Mouse (Mus musculus) kidney, adult 2 months (tissue): ENCODE measurements around the gene Txnl4b.

ENCODE experiments used
- CTCF ChIP-seq: fragments of 200-500 bp; conservative IDR thresholded peaks from 2 replicates; pipeline ENCODE4 v1.5.1; 2011; ENCODE audit warnings: low read depth, mild to moderate bottlenecking, control low read depth, low read length, moderate library complexity, mixed read lengths; ENCODE audit not compliant: insufficient read depth, insufficient read length
- POLR2A ChIP-seq: fragments of 200-500 bp; IDR thresholded peaks from one replicate; pipeline ENCODE4 v1.6.1; 2011; ENCODE audit warnings: low read depth, low read length, control low read depth

- TF ChIP-seq CTCF (peak; percentile 73), POLR2A (no peak)
Measured at GRCm38 (mm10) chr8:109536703-109537102, 29.0 kb upstream of the Txnl4b start.
